Mouse (Mus musculus) midbrain, embryonic 15.5 days (tissue): ENCODE results near the gene Gria3. TPM values are rescaled to one million over a fixed set of nuclear protein-coding genes. Genes with fewer than 3 reads are reported as not detected.
A peak's percentile ranks its signal among the peaks of the same experiment; 100 is the strongest.

Experiments used
- ATAC-seq: fragments of 200-750 bp; cut with Nextera tagmentation; replicated peaks from 2 replicates; pipeline ENCODE4 v1.8.0; 2017; ENCODE audit warnings: moderate TSS enrichment
- H3K27ac ChIP-seq: fragments of 300-500 bp; sonication (generic); 2 replicates; pipeline ENCODE4 v1.5.1; 2015; ENCODE audit warnings: mild to moderate bottlenecking, inconsistent platforms
- H3K27me3 ChIP-seq: fragments of 300-500 bp; sonication (generic); replicated peaks from 2 replicates; pipeline ENCODE4 v1.6.1; 2015; ENCODE audit warnings: inconsistent platforms
- H3K36me3 ChIP-seq: fragments of 300-500 bp; sonication (generic); replicated peaks from 2 replicates; pipeline ENCODE4 v1.6.1; 2015; ENCODE audit warnings: inconsistent platforms
- H3K4me1 ChIP-seq: fragments of 300-500 bp; sonication (generic); 2 replicates; pipeline ENCODE4 v1.6.1; 2015; ENCODE audit warnings: inconsistent platforms
- H3K4me2 ChIP-seq: fragments of 300-500 bp; sonication (generic); 2 replicates; pipeline ENCODE4 v1.6.1; 2015; ENCODE audit warnings: inconsistent platforms, mild to moderate bottlenecking, moderate library complexity
- H3K4me3 ChIP-seq: fragments of 300-500 bp; sonication (generic); 2 replicates; pipeline ENCODE4 v1.5.1; 2015; ENCODE audit warnings: mild to moderate bottlenecking, inconsistent platforms
- H3K9ac ChIP-seq: fragments of 300-500 bp; sonication (generic); 2 replicates; pipeline ENCODE4 v1.6.1; 2015; ENCODE audit warnings: mild to moderate bottlenecking, inconsistent platforms
- H3K9me3 ChIP-seq: fragments of 300-500 bp; sonication (generic); 2 replicates; pipeline ENCODE4 v1.6.1; 2016; ENCODE audit warnings: inconsistent platforms
- WGBS: fragments of 180-500 bp; shearing (Covaris S2); methylation state at CpG from one replicate; pipeline ENCODE4 v1.1.7; 2015; ENCODE audit warnings: mixed read lengths; 5-methylcytosine and 5-hydroxymethylcytosine counted together
- microRNA-seq: library from miRNA; unstranded; fragments of <30 nt; microRNA quantifications from one replicate; pipeline ENCODE4, GENCODE M21; 2016
- polyA plus RNA-seq: library from polyadenylated mRNA; unstranded; fragments of >200 nt; fragmentation: Nextera tagmentation; extraction: Ambion mirVana; gene quantifications from 2 replicates; pipeline ENCODE4 v1.2.1, GENCODE M21; 2015

Gene Gria3
- polyA plus RNA-seq, 1 experiment from 2014 or later, result 17.8 TPM

- no peak overlapping the region for H3K4me3 ChIP-seq
- H3K36me3 ChIP-seq, result no peaks in the 10 kb centered on the region
- H3K4me2 ChIP-seq, result no peak overlapping the region
- no peaks in the 10 kb centered on the region for H3K4me1 ChIP-seq
- H3K27ac ChIP-seq, result no peak overlapping the region
- WGBS, result 96% methylated on average over 3 of the region's 3 CpGs
- no peaks in the 10 kb centered on the region for H3K27me3 ChIP-seq
- H3K9ac ChIP-seq, result no peak overlapping the region
- no peak for ATAC-seq
- no peaks in the 10 kb centered on the region for H3K9me3 ChIP-seq
Observed at GRCm38 (mm10) chrX:41587692-41588091, 187.0 kb downstream of the Gria3 start.

GRCm38 (mm10) chrX:41607181-41607580 lies 206.5 kb downstream of the Gria3 start:
- H3K4me1 ChIP-seq, result no peaks in the 10 kb centered on the region
- H3K27me3 ChIP-seq, result no peaks in the 10 kb centered on the region
- 83% methylated on average over 1 of the region's 1 CpGs for WGBS
- no peak for ATAC-seq
- no peak overlapping the region for H3K27ac ChIP-seq
- H3K9ac ChIP-seq, result no peak overlapping the region
- H3K36me3 ChIP-seq, result no peaks in the 10 kb centered on the region
- H3K4me3 ChIP-seq, result no peak overlapping the region
- no peaks in the 10 kb centered on the region for H3K9me3 ChIP-seq
- H3K4me2 ChIP-seq, result no peak overlapping the region

GRCm38 (mm10) chrX:41614920-41615319 lies 214.3 kb downstream of the Gria3 start:
- no peak overlapping the region for H3K4me3 ChIP-seq
- no peaks in the 10 kb centered on the region for H3K27me3 ChIP-seq
- WGBS, result 41% methylated on average over 2 of the region's 2 CpGs
- no peaks in the 10 kb centered on the region for H3K36me3 ChIP-seq
- no peaks in the 10 kb centered on the region for H3K4me1 ChIP-seq
- no peak overlapping the region for H3K9ac ChIP-seq
- peak; percentile 48; the same call in 1 of the 2 replicates for ATAC-seq
- no peaks in the 10 kb centered on the region for H3K9me3 ChIP-seq
- H3K27ac ChIP-seq, result no peak overlapping the region
- H3K4me2 ChIP-seq, result no peak overlapping the region

- no peaks in the 10 kb centered on the region for H3K9me3 ChIP-seq
- H3K4me3 ChIP-seq, result no peak overlapping the region
- WGBS, result 79% methylated on average over 1 of the region's 1 CpGs
- H3K9ac ChIP-seq, result no peak overlapping the region
- no peaks in the 10 kb centered on the region for H3K27me3 ChIP-seq
- no peaks in the 10 kb centered on the region for H3K36me3 ChIP-seq
- ATAC-seq, result no peak
- H3K27ac ChIP-seq, result no peak overlapping the region
- no peak overlapping the region for H3K4me2 ChIP-seq
- no peaks in the 10 kb centered on the region for H3K4me1 ChIP-seq
Observed at GRCm38 (mm10) chrX:41616928-41617327, 216.3 kb downstream of the Gria3 start.

GRCm38 (mm10) chrX:41618396-41618795 lies 217.7 kb downstream of the Gria3 start:
- no peak for ATAC-seq
- WGBS, result 84% methylated on average over 2 of the region's 2 CpGs
- Histone ChIP-seq H3K36me3 (no peaks in the 10 kb centered on the region), H3K4me3 (no peak overlapping the region), H3K9ac (no peak overlapping the region), H3K9me3 (no peaks in the 10 kb centered on the region), H3K27me3 (no peaks in the 10 kb centered on the region), H3K27ac (no peak overlapping the region), H3K4me2 (no peak overlapping the region), H3K4me1 (no peaks in the 10 kb centered on the region)

GRCm38 (mm10) chrX:41633576-41633975 lies 232.9 kb downstream of the Gria3 start:
- no peak overlapping the region for H3K9ac ChIP-seq
- H3K4me3 ChIP-seq, result no peak overlapping the region
- no peak overlapping the region for H3K4me2 ChIP-seq
- no peaks in the 10 kb centered on the region for H3K4me1 ChIP-seq
- ATAC-seq, result peak; percentile 70; the same call in 1 of the 2 replicates
- H3K36me3 ChIP-seq, result no peaks in the 10 kb centered on the region
- no peaks in the 10 kb centered on the region for H3K27me3 ChIP-seq
- 37% methylated on average over 4 of the region's 4 CpGs for WGBS
- no peaks in the 10 kb centered on the region for H3K9me3 ChIP-seq
- no peak overlapping the region for H3K27ac ChIP-seq

GRCm38 (mm10) chrX:41644954-41645353 lies 244.3 kb downstream of the Gria3 start:
- no peak overlapping the region for H3K27ac ChIP-seq
- H3K4me1 ChIP-seq, result no peaks in the 10 kb centered on the region
- H3K4me3 ChIP-seq, result no peak overlapping the region
- H3K36me3 ChIP-seq, result no peaks in the 10 kb centered on the region
- H3K9me3 ChIP-seq, result no peaks in the 10 kb centered on the region
- no peak overlapping the region for H3K4me2 ChIP-seq
- no peak for ATAC-seq
- H3K27me3 ChIP-seq, result no peaks in the 10 kb centered on the region
- WGBS, result 46% methylated on average over 2 of the region's 2 CpGs
- H3K9ac ChIP-seq, result no peak overlapping the region

GRCm38 (mm10) chrX:41657791-41658190 lies 257.1 kb downstream of the Gria3 start:
- H3K9ac ChIP-seq, result no peak overlapping the region
- no peak overlapping the region for H3K27ac ChIP-seq
- H3K4me3 ChIP-seq, result no peak overlapping the region
- no peaks in the 10 kb centered on the region for H3K27me3 ChIP-seq
- WGBS, result 46% methylated on average over 4 of the region's 4 CpGs
- no peak for ATAC-seq
- H3K4me2 ChIP-seq, result no peak overlapping the region
- no peaks in the 10 kb centered on the region for H3K4me1 ChIP-seq
- H3K36me3 ChIP-seq, result no peaks in the 10 kb centered on the region
- H3K9me3 ChIP-seq, result no peaks in the 10 kb centered on the region

GRCm38 (mm10) chrX:41688869-41689268 lies 288.2 kb downstream of the Gria3 start:
- H3K27ac ChIP-seq, result no peak overlapping the region
- ATAC-seq, result no peak
- H3K4me2 ChIP-seq, result no peak overlapping the region
- H3K36me3 ChIP-seq, result no peaks in the 10 kb centered on the region
- H3K9ac ChIP-seq, result no peak overlapping the region
- no peak overlapping the region for H3K4me3 ChIP-seq
- no peaks in the 10 kb centered on the region for H3K27me3 ChIP-seq
- 55% methylated on average over 2 of the region's 2 CpGs for WGBS
- H3K4me1 ChIP-seq, result no peaks in the 10 kb centered on the region
- H3K9me3 ChIP-seq, result no peaks in the 10 kb centered on the region

GRCm38 (mm10) chrX:41692076-41692475 lies 291.4 kb downstream of the Gria3 start:
- Histone ChIP-seq H3K27me3 (no peaks in the 10 kb centered on the region), H3K4me2 (no peak overlapping the region), H3K27ac (no peak overlapping the region), H3K36me3 (no peaks in the 10 kb centered on the region), H3K4me1 (no peaks in the 10 kb centered on the region), H3K9me3 (no peaks in the 10 kb centered on the region), H3K9ac (no peak overlapping the region), H3K4me3 (no peak overlapping the region)
- ATAC-seq, result no peak
- WGBS, result 30% methylated on average over 1 of the region's 1 CpGs

Small RNA genes lying within 50 kb of the gene (microRNA-seq; reads per million reads assigned to microRNA genes)
- not detected for gene Gm22413
